ENCODE assay signal across 12 mouse cellular contexts in the genomic region with DNA sequence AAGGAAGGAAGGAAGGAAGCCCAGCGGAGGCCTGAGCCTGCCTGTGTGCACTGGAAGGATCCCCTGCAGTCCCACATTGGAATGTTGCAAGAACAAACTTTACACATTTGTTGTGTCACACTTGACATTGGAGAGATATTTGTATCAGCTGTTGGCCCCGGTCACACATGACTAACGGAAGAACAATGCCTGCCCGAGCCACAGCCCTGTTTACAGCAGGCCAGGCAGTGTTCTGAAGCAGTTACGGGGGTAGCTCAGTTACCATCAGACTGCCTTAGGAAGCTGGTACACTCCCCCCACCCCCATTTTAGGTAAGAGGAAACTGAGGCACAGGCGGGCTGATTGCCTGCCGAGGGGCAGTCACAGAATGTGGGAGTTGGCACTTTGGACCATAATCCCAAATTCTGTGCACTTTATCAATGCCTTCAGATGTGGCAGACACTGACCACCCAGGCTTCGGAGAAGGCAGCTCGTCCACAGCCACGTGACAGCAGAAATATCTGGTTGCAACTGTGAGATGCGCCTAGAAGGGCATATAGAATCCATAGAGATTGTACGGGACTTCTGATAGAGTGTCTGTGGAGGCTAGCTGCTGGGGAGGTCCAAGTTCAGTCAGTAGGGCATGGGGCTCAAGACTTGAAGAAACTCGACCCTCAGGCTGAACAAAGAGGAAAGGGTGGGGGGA. TPM values are rescaled to one million over a fixed set of nuclear protein-coding genes. Genes with fewer than 3 reads are reported as not detected.
DNase-seq lines count a peak whose midpoint lies in the region; ATAC-seq and TF ChIP-seq lines count a peak whose summit lies in the region.
"Had no signal": no experiment of that assay in that cellular context is flagged by ENCODE, and none has a peak within 500 bp of the region (broad histone marks: within the 10 kb centered on the region; RNA-seq: fewer than 3 reads in every experiment).

No protein-coding gene starts in this region.

- WGBS in embryonic facial prominence, embryonic 14.5 days, result 67% methylated on average over 13 of the region's 13 CpGs
- 83% methylated on average over 13 of the region's 13 CpGs for WGBS in embryonic facial prominence, embryonic 10.5 days
- WGBS in heart, embryonic 12.5 days, result 47% methylated on average over 13 of the region's 13 CpGs
- WGBS in lung, embryonic 15.5 days, result 53% methylated on average over 13 of the region's 13 CpGs

- H3K9me3 ChIP-seq in embryonic facial prominence, embryonic 14.5 days (ENCODE audit: control insufficient read depth, low read length), result no peaks in the 10 kb centered on the region
- no peaks in the 10 kb centered on the region for H3K9me3 ChIP-seq in embryonic facial prominence, embryonic 10.5 days
- H3K9me3 ChIP-seq in heart, embryonic 12.5 days (replicated peaks), result no peaks in the 10 kb centered on the region
- H3K9me3 ChIP-seq in lung, embryonic 15.5 days, result no peaks in the 10 kb centered on the region
- H3K9me3 ChIP-seq: embryonic facial prominence, embryonic 12.5 days; neural tube, embryonic 15.5 days had no signal

- no peak overlapping the region for H3K4me2 ChIP-seq in embryonic facial prominence, embryonic 14.5 days (ENCODE audit: low read depth, low read length)
- H3K4me2 ChIP-seq in heart, embryonic 12.5 days, result peak overlapping the region; percentile 19; the same call in 1 of the 2 replicates
- H3K4me2 ChIP-seq in lung, embryonic 15.5 days, result no peak overlapping the region
- H3K4me2 ChIP-seq: embryonic facial prominence, embryonic 12.5 days; neural tube, embryonic 15.5 days had no signal

- in situ Hi-C loops in Patski (cut with MboI; ENCODE audit: low pct_unique_long_range_greater_than_20kb), result loop anchor here (5.0 kb wide), 1 partner anchor 57 kb away; no protein-coding TSS in a partner anchor

- CTCF ChIA-PET in Patski (lab: Charles Lee), result interaction anchor here (15.1 kb wide), 1 partner anchor 55 kb away, joined by 289 read pairs; a partner anchor contains a TSS

- POLR2A ChIA-PET in Patski (lab: Charles Lee), result interaction anchor here (0.7 to 1.6 kb wide), 2 partner anchors 19 to 56 kb away, joined by 4 read pairs; no protein-coding TSS in a partner anchor

- no peak overlapping the region for H3K9ac ChIP-seq in embryonic facial prominence, embryonic 14.5 days (ENCODE audit: low read depth, low read length)
- H3K9ac ChIP-seq in heart, embryonic 12.5 days, result 0 out of 2 replicates have a peak overlapping the region, but pooled peaks have one; percentile 31
- H3K9ac ChIP-seq in lung, embryonic 15.5 days, result no peak overlapping the region
- H3K9ac ChIP-seq: embryonic facial prominence, embryonic 12.5 days; neural tube, embryonic 15.5 days had no signal

- no peak for TF ChIP-seq CTCF in Patski (IDR thresholded peaks at IDR 0.05)

- H3K4me1 ChIP-seq in embryonic facial prominence, embryonic 14.5 days (ENCODE audit: control insufficient read depth, insufficient read depth, low read length), result peaks cover 10% of the 10 kb centered on the region; the same call in 1 of the 2 replicates
- 0 out of 2 replicates have a peak, but pooled peaks cover 3% of the 10 kb centered on the region for H3K4me1 ChIP-seq in embryonic facial prominence, embryonic 10.5 days
- H3K4me1 ChIP-seq in heart, embryonic 12.5 days (replicated peaks), result peaks cover 75% of the 10 kb centered on the region
- H3K4me1 ChIP-seq in lung, embryonic 15.5 days, result peaks cover 18% of the 10 kb centered on the region; the same call in 1 of the 2 replicates
- H3K4me1 ChIP-seq: embryonic facial prominence, embryonic 12.5 days had no signal

- H3K27ac ChIP-seq in embryonic facial prominence, embryonic 14.5 days (replicated peaks; ENCODE audit: low read depth, low read length), result no peak overlapping the region
- no peak overlapping the region for H3K27ac ChIP-seq in embryonic facial prominence, embryonic 10.5 days (replicated peaks)
- H3K27ac ChIP-seq in heart, embryonic 12.5 days (ENCODE audit: poor library complexity, severe bottlenecking), result peak overlapping the region; percentile 78
- H3K27ac ChIP-seq in lung, embryonic 15.5 days, result peak overlapping the region; percentile 39; the same call in 1 of the 2 replicates
- H3K27ac ChIP-seq: embryonic facial prominence, embryonic 12.5 days; neural tube, embryonic 15.5 days had no signal

- peaks cover 12% of the 10 kb centered on the region for H3K27me3 ChIP-seq in embryonic facial prominence, embryonic 14.5 days (replicated peaks; ENCODE audit: control insufficient read depth, insufficient read depth, low read length)
- peaks cover 16% of the 10 kb centered on the region for H3K27me3 ChIP-seq in embryonic facial prominence, embryonic 10.5 days (replicated peaks; ENCODE audit: low read depth, poor library complexity, severe bottlenecking)
- H3K27me3 ChIP-seq in Patski, result no peaks in the 10 kb centered on the region
- H3K27me3 ChIP-seq in heart, embryonic 12.5 days (replicated peaks), result peaks cover 6% of the 10 kb centered on the region
- peaks cover 12% of the 10 kb centered on the region for H3K27me3 ChIP-seq in lung, embryonic 15.5 days

- DNase-seq in embryonic facial prominence, embryonic 14.5 days (ENCODE audit: low spot score), result peak; percentile 52
- no peak for DNase-seq in embryonic facial prominence, embryonic 10.5 days (ENCODE audit: low spot score)
- DNase-seq in Patski (ENCODE audit: low read depth, low spot score), result no peak
- no peak for DNase-seq in cerebellum, adult 9-10 months
- DNase-seq in left cerebral cortex, adult 9 months (ENCODE audit: low spot score in 2 of 2), result no peak
- DNase-seq: cerebellum, adult 11 months; kidney, adult 8-10 months had no signal

- no peak overlapping the region for H3K4me3 ChIP-seq in embryonic facial prominence, embryonic 14.5 days (ENCODE audit: low read depth, low read length)
- H3K4me3 ChIP-seq in embryonic facial prominence, embryonic 10.5 days, result no peak overlapping the region
- H3K4me3 ChIP-seq in heart, embryonic 12.5 days, result no peak overlapping the region
- H3K4me3 ChIP-seq in lung, embryonic 15.5 days, result no peak overlapping the region
- H3K4me3 ChIP-seq: embryonic facial prominence, embryonic 12.5 days; neural tube, embryonic 15.5 days had no signal

- peak; percentile 73 for ATAC-seq in embryonic facial prominence, embryonic 14.5 days (ENCODE audit: low read depth)
- peak; percentile 51 for ATAC-seq in Patski
- ATAC-seq in heart, embryonic 12.5 days (ENCODE audit: insufficient number of reproducible peaks, low FRiP score), result no peak
- ATAC-seq in lung, embryonic 15.5 days (ENCODE audit: borderline replicate concordance, extremely low read depth, low FRiP score, low TSS enrichment), result peak; percentile 43; the same call in 1 of the 2 replicates
- ATAC-seq in inflammation-experienced regulatory T-cells, adult 6 months, result no peak

- no peaks in the 10 kb centered on the region for H3K36me3 ChIP-seq in embryonic facial prominence, embryonic 14.5 days (ENCODE audit: control insufficient read depth, insufficient read depth, low read length)
- H3K36me3 ChIP-seq in embryonic facial prominence, embryonic 10.5 days (replicated peaks), result no peaks in the 10 kb centered on the region
- H3K36me3 ChIP-seq in heart, embryonic 12.5 days, result peaks cover 30% of the 10 kb centered on the region
- no peaks in the 10 kb centered on the region for H3K36me3 ChIP-seq in lung, embryonic 15.5 days
- H3K36me3 ChIP-seq: embryonic facial prominence, embryonic 12.5 days; neural tube, embryonic 15.5 days had no signal

RNA-seq across cellular contexts. Expression of a gene that starts 52.7 kb away (rescaled TPM):
- polyA plus RNA-seq in embryonic facial prominence, embryonic 14.5 days (2014; fragmentation: Nextera tagmentation; extraction: Ambion mirVana), result 3.5 and 4.1 TPM in 2 replicates
- polyA plus RNA-seq in embryonic facial prominence, embryonic 10.5 days (2016; fragmentation: Nextera tagmentation; extraction: Ambion mirVana), result 0.52 and 0.83 TPM in 2 replicates
- polyA plus RNA-seq in Patski (2021), result 0.28 TPM
- 62.5 and 62.7 TPM in 2 replicates for polyA plus RNA-seq in heart, embryonic 12.5 days (2016; fragmentation: Nextera tagmentation; extraction: Ambion mirVana)
- 6.9 and 7.7 TPM in 2 replicates for polyA plus RNA-seq in lung, embryonic 15.5 days (2015; fragmentation: Nextera tagmentation; extraction: Ambion mirVana)
- polyA plus RNA-seq in inflammation-experienced regulatory T-cells, adult 6 months (2017; shearing (Covaris generic)), result not detected

Comparison
In these comparisons a context has a peak if more than half of its experiments do, and no peak if none do; other contexts are left out.
1. ATAC-seq: peak in embryonic facial prominence, embryonic 14.5 days (single experiment), Patski (single experiment) and lung, embryonic 15.5 days (single experiment); none in heart, embryonic 12.5 days (single experiment) and inflammation-experienced regulatory T-cells, adult 6 months (single experiment).
2. H3K27ac ChIP-seq: peak in heart, embryonic 12.5 days (single experiment) and lung, embryonic 15.5 days (single experiment); none in embryonic facial prominence, embryonic 14.5 days (single experiment) and embryonic facial prominence, embryonic 10.5 days (single experiment).